Mouse (Mus musculus) stomach, postnatal 0 days (tissue): ENCODE measurements at regions not wholly inside any gene's neighbourhood (a gene's known extent, or its start where the extent isn't known, plus 50 kb on each side); places are given as distances from the start of the nearest gene placed in this dataset.

Source experiments
- ATAC-seq: fragments of 200-750 bp; cut with Nextera tagmentation; 2 replicates; pipeline ENCODE4 v1.8.0; 2017; ENCODE audit not compliant: low FRiP score, low TSS enrichment
- DNase-seq: peaks from one replicate; pipeline ENCODE4 v3.0.0-alpha.2; 2016; ENCODE audit warnings: low spot score
- H3K27ac ChIP-seq: fragments of 300-500 bp; sonication (generic); replicated peaks from 2 replicates; pipeline ENCODE4 v1.5.1; 2014; ENCODE audit warnings: mild to moderate bottlenecking, control low read depth
- H3K27me3 ChIP-seq: fragments of 300-500 bp; sonication (generic); 2 replicates; pipeline ENCODE4 v1.6.1; 2014; ENCODE audit warnings: low read length; ENCODE audit not compliant: control insufficient read depth, insufficient read depth
- H3K36me3 ChIP-seq: fragments of 300-500 bp; sonication (generic); 2 replicates; pipeline ENCODE4 v1.6.1; 2014; ENCODE audit warnings: low read length, mixed read lengths; ENCODE audit not compliant: control insufficient read depth, insufficient read depth
- H3K4me1 ChIP-seq: fragments of 300-500 bp; sonication (generic); replicated peaks from 2 replicates; pipeline ENCODE4 v1.6.1; 2014; ENCODE audit warnings: antibody characterized with exemption; ENCODE audit not compliant: control insufficient read depth, insufficient read depth
- H3K4me2 ChIP-seq: fragments of 300-500 bp; sonication (generic); replicated peaks from 2 replicates; pipeline ENCODE4 v1.6.1; 2014; ENCODE audit warnings: low read depth, mild to moderate bottlenecking, control low read depth, moderate library complexity
- H3K4me3 ChIP-seq: fragments of 300-500 bp; sonication (generic); 2 replicates; pipeline ENCODE4 v1.5.1; 2014; ENCODE audit warnings: low read depth, low read length, control low read depth
- H3K9ac ChIP-seq: fragments of 300-500 bp; sonication (generic); 2 replicates; pipeline ENCODE4 v1.6.1; 2014; ENCODE audit warnings: mild to moderate bottlenecking, low read length, control low read depth, mixed read lengths
- H3K9me3 ChIP-seq: fragments of 300-500 bp; sonication (generic); 2 replicates; pipeline ENCODE4 v1.6.1; 2016; ENCODE audit warnings: low read length; ENCODE audit not compliant: control insufficient read depth
- CTCF ChIP-seq: IDR thresholded peaks from 2 replicates; pipeline ENCODE4 v1.5.1; 2016; ENCODE audit warnings: antibody characterized with exemption, low read depth, mild to moderate bottlenecking, moderate library complexity
- EP300 ChIP-seq: optimal IDR thresholded peaks from 2 replicates; pipeline ENCODE3; 2016; ENCODE audit warnings: antibody characterized with exemption
- WGBS: fragments of 180-500 bp; shearing (Covaris S2); extraction: QIAGEN DNeasy Blood & Tissue Kit; methylation state at CpG from one replicate; pipeline ENCODE4 v1.1.7; 2014; 5-methylcytosine and 5-hydroxymethylcytosine counted together

- Histone ChIP-seq H3K9ac (no peak overlapping the region), H3K4me3 (no peak overlapping the region), H3K4me1 (no peaks in the 10 kb centered on the region), H3K36me3 (no peaks in the 10 kb centered on the region), H3K4me2 (no peak overlapping the region), H3K27ac (no peak overlapping the region), H3K9me3 (no peaks in the 10 kb centered on the region), H3K27me3 (no peaks in the 10 kb centered on the region)
- 18% methylated on average over 7 of the region's 7 CpGs for WGBS
- ATAC-seq (no peak), DNase-seq (peak; percentile 26)
- no peak for TF ChIP-seq EP300
- TF ChIP-seq CTCF = no peak
Observed at GRCm38 (mm10) chr13:35435173-35435572, 224.5 kb upstream of the Cdyl start.

- Histone ChIP-seq H3K9ac (no peak overlapping the region), H3K9me3 (no peaks in the 10 kb centered on the region), H3K27ac (no peak overlapping the region), H3K4me2 (no peak overlapping the region), H3K27me3 (no peaks in the 10 kb centered on the region), H3K4me3 (no peak overlapping the region), H3K36me3 (no peaks in the 10 kb centered on the region), H3K4me1 (no peaks in the 10 kb centered on the region)
- DNase-seq (no peak), ATAC-seq (no peak)
- TF ChIP-seq EP300 (no peak), CTCF (no peak)
- 81% methylated on average over 3 of the region's 3 CpGs for WGBS
Observed at GRCm38 (mm10) chr13:35447661-35448060, 212.0 kb upstream of the Cdyl start.

GRCm38 (mm10) chr13:35452420-35452819 is 207.2 kb upstream of the Cdyl start:
- Histone ChIP-seq H3K4me3 (no peak overlapping the region), H3K9me3 (no peaks in the 10 kb centered on the region), H3K4me1 (no peaks in the 10 kb centered on the region), H3K36me3 (no peaks in the 10 kb centered on the region), H3K4me2 (no peak overlapping the region), H3K27ac (no peak overlapping the region), H3K9ac (no peak overlapping the region), H3K27me3 (no peaks in the 10 kb centered on the region)
- ATAC-seq (no peak), DNase-seq (no peak)
- WGBS = 100% methylated on average over 1 of the region's 1 CpGs
- TF ChIP-seq EP300 (no peak), CTCF (no peak)

- Histone ChIP-seq H3K36me3 (no peaks in the 10 kb centered on the region), H3K9me3 (no peaks in the 10 kb centered on the region), H3K9ac (no peak overlapping the region), H3K27ac (no peak overlapping the region), H3K4me2 (no peak overlapping the region), H3K4me3 (no peak overlapping the region), H3K27me3 (no peaks in the 10 kb centered on the region), H3K4me1 (no peaks in the 10 kb centered on the region)
- TF ChIP-seq CTCF = no peak
- TF ChIP-seq EP300 = no peak
- WGBS = 78% methylated on average over 2 of the region's 2 CpGs
- DNase-seq (no peak), ATAC-seq (no peak)
Observed at GRCm38 (mm10) chr13:35453222-35453914, 206.3 kb upstream of the Cdyl start.

- H3K36me3 ChIP-seq = no peaks in the 10 kb centered on the region
- no peak for TF ChIP-seq EP300
- no peak for TF ChIP-seq CTCF
- H3K27ac ChIP-seq = no peak overlapping the region
- DNase-seq (no peak), ATAC-seq (no peak)
- 73% methylated on average over 1 of the region's 1 CpGs for WGBS
- H3K27me3 ChIP-seq = no peaks in the 10 kb centered on the region
- no peak overlapping the region for H3K4me3 ChIP-seq
- no peak overlapping the region for H3K4me2 ChIP-seq
- H3K9me3 ChIP-seq = no peaks in the 10 kb centered on the region
- no peaks in the 10 kb centered on the region for H3K4me1 ChIP-seq
- no peak overlapping the region for H3K9ac ChIP-seq
Observed at GRCm38 (mm10) chr13:35460051-35460450, 199.6 kb upstream of the Cdyl start.

- Histone ChIP-seq H3K36me3 (no peaks in the 10 kb centered on the region), H3K4me1 (no peaks in the 10 kb centered on the region), H3K27ac (no peak overlapping the region), H3K4me3 (no peak overlapping the region), H3K4me2 (no peak overlapping the region), H3K9me3 (no peaks in the 10 kb centered on the region), H3K9ac (no peak overlapping the region), H3K27me3 (no peaks in the 10 kb centered on the region)
- ATAC-seq (no peak), DNase-seq (no peak)
- TF ChIP-seq EP300 = no peak
- no peak for TF ChIP-seq CTCF
- 77% methylated on average over 1 of the region's 1 CpGs for WGBS
Observed at GRCm38 (mm10) chr13:35463231-35463630, 196.4 kb upstream of the Cdyl start.
